Mouse (Mus musculus) thymus, postnatal 4 days (tissue): ENCODE data around the gene Pcdh8.

Experiments used
- DNase-seq: peaks from one replicate; pipeline ENCODE4 v3.0.0; 2021

Gene Pcdh8

GRCm38 (mm10) chr14:79771094-79771535 lies at the start of gene Pcdh8:
TSS of gene Pcdh8 (minus strand) at chr14:79771312.
- DNase-seq, result peak; percentile 68

DNA sequence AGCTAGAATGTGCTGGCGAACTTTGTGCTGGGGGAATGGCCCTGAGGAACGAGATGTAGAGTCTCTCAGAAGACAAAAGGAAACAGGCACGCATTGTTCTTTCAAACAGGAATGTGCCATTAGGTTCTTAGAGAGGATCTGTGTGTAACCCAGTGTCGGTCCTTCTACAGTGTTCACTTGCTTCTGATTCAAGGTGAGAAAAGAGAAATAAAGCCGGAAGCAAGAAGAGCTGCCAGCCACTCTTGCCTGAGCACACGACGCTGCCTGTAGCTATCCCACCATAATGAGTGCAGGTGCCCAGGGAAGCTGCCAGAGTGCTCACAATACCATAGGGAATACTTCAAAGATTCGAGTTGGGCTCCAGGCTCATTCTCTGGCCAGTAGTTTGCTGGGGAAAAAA lies 43.6 kb upstream of the Pcdh8 start:
- no peak for DNase-seq

DNA sequence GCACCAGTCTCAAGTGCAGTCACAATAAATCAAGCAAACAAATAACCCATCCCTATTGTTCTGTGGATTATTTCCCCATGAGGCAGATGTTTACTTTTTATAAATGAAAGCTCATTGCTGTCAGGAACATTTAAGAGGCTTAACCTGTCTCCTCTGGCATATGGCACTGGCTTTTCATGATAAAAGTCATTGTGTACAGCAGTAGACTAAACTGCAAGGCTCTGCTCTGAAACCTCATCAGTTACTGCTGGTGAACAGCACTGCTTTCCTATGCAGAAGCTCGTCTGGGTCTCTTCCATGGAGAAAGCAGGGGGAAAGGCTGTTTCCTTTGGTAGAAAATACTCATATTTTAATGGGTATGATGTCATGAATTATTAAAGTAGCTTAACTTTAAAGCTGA lies 43.0 kb upstream of the Pcdh8 start:
- DNase-seq, result no peak

GRCm38 (mm10) chr14:79793179-79793578 lies 22.1 kb upstream of the Pcdh8 start:
- no peak for DNase-seq

DNA sequence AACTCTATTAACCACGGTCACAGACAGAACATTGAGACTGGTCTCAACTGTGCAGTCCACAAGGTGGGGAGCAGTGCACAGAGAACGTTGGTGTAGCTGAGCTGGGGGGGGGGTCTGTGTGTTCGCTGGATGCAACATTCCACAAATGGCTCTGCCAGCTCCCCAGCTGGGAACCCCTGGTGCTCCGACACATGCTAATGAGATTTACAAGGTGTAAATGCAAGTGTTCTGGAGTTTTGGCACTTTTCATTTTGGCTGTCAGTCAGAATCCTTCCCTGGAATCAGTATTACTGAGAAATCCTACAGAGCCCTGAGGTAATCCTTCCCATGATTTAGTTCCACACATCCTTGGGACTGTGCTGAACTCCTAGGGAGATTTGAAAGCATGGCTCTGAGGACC lies 18.4 kb upstream of the Pcdh8 start:
- no peak for DNase-seq

- DNase-seq, result no peak
These were observed 17.6 kb upstream of the Pcdh8 start for GRCm38 (mm10) chr14:79788656-79789204.

DNA sequence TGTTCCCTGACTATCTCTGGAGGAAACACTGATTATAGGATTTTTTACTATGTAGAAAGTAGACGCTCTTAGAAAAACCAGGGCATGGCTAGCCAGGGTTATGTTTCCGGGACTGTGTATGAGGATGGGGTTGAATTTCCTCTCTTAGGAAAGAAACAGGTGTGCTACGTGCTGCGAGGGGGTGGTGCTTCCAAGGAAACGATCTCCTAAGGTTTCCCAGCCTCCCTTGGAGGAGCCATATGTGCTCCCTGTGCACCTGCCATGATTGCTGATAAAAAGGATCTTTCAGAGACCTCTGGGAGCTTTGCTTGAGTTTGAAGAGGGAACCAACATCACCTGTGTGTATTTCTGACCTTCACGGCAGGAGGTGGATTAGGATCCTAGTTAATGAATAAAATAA lies 16.8 kb upstream of the Pcdh8 start:
- no peak for DNase-seq

GRCm38 (mm10) chr14:79785400-79785799 lies 14.3 kb upstream of the Pcdh8 start:
- no peak for DNase-seq

DNA sequence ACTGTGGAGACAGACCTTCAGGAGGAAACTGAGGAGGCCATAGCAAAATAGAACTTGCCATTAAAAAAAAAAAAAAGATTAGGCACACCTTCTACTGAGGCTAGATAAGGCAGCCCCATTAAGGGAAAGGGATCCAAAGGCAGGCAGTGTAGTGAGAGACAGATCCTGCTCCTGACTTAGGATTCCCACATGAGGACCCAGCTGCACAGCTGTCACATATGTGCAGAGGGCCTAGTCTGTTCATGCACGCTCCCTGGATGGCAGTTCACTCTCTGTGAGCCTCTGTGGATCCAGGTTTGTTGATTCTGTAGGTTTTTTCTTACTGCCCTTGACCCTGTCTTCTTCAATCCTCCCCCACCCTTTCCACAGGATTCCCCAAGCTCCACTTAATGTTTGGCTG lies 9.8 kb upstream of the Pcdh8 start:
- DNase-seq, result no peak

GRCm38 (mm10) chr14:79780332-79780731 lies 9.2 kb upstream of the Pcdh8 start:
- no peak for DNase-seq

DNA sequence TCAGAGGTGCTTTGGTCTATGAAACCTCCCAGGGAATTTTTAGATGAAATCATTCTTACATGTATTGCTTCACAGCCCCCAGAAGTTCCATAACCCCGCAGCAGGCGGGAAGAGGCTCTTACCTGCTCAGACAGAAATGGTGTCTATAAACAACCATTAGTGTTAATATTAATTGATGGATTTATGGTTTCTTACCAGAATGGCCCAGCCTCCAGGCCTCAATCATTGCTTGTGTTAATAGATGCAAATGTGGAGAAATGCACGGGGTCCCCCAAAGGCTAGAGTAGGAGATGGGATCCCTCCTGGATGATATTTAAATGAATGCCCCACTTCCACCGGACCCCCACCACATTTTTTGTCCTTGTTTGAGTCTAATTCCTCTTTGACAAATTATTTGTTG lies 8.7 kb upstream of the Pcdh8 start:
- no peak for DNase-seq

DNA sequence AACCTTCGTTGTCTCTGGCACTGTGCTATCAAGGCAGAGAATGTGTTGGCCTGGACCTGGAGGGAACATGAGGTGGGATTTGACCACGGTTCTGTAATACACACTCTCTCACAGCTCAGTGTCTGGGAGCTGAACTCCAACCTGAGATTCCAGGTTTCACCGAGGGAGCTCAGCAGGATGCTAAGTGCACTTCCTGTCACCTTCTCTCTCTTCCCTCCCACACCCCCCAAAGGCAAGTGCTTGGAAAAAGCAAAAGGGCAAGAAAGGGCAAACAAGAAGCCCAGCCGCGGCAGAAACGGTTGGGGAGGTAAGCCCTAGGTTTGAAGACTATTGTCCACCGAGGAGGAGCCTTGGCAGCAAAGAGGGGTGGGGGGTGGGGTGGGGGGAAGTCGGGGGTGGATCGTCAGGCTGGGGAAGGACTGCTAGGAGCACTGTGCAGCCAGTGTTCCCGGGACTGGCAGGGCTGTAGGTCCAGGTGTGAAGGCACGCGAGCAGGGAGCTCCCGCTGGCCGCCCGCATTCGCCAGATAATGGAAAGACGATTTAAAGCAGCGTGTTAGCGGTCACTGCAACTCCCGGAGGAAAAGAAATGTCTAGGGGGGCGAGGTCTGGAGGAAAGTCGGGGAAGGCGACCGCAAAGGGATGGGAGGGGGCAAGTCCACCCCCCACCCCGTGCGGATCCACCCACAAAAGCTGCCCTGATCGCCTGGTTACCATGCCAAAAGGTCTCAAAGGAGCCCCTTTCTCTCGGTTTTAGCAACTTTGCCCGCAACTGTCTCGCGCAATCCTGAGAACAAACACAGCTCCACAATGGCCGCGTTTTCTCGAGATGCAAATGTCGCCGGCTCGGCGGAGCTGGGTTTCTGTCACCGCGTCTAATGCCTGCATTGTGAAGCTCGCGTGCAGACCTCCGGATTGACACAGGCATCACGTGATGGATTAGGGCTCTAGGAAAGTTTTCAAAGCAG lies 2.6 kb upstream of the Pcdh8 start:
- no peak for DNase-seq

DNA sequence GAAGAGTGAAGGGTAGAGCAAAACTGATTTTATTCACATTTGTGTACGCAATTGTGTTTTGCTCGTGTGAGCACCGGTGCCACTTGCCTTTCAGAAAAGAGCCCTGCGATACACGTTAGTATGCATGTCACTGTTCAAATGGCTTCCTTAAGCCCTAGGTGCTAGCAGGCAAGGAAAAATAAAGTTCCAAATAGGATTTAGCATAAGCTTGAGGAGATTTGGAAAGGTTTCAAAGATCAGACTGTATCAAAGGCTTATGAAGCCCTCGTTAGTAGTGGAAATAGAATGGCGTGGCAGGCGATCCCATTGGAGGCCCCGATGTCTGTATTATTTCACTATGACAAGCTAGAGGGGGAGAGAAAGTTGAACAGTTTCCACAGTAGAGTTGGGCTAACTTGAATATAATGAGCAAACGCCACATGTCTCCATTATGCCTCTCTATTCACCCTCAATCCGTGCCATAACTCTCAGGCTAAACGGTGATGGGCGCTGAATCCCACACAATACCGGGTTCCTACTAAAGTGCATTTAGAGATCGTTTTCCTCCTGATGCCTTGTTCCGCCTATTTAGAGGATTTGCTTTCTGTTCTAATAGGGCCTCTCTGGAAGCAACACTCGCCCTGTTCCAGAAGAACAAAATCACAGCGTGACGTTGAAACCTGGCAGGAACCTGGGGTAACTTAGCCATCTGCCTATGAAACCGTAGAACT lies 845 bp upstream of the Pcdh8 start:
- no peak for DNase-seq

DNA sequence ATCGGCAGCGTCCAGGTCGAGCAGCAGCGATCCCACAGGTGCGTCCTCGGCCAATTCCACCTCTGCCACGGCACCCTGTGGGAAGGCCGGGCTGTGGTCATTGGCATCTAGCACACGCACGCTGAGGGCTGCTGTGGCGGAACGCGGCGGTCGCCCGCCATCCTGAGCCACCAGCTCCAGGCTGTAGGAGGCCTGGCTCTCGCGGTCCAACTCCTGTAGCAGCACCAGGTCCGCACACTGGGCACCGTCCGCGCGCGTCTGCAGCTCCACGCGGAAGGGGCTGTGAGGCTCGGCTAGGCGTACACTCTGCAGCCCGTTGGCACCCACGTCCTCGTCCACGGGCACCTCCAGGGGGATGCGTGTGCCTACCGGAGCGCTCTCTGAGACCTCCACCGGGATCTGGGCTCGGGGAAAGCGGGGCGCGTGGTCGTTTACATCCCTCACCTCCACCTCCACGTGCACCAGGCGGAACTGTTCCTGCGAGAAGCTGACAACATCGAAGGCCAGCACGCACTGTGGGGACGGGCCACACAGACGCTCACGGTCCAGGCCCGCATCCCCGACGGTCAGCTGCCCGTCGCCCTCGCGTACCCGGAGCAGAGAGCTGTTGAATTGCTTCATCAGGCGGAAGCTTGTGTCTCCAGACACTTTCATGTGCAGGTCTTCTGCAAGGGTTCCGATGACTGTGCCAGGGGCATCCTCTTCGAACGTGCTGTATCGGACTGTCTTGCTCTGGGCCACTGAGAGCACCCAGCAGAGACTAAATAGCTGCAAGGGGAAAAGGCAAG lies 612 bp downstream of the Pcdh8 start:
- DNase-seq, result peak; percentile 12

DNA sequence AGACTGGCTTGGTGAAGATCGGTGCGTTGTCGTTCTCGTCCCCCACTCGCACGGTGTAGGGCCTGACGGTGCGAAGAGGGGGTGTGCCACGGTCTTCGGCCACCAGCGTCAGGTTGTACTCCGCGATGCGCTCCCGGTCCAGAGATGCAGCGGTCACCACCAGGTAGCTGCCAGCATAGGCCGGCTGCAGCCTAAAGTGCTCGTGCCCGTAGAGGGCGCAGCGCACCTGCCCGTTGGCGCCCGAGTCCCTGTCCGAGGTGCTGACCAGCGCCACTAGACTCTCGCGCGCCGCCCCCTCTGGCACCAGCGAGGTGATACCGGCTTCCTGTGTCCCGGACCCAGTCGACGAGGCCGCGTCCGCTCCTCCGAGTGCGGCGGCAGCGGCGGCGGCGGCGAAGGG lies 1.5 kb downstream of the Pcdh8 start:
- DNase-seq, result peak; percentile 72

DNA sequence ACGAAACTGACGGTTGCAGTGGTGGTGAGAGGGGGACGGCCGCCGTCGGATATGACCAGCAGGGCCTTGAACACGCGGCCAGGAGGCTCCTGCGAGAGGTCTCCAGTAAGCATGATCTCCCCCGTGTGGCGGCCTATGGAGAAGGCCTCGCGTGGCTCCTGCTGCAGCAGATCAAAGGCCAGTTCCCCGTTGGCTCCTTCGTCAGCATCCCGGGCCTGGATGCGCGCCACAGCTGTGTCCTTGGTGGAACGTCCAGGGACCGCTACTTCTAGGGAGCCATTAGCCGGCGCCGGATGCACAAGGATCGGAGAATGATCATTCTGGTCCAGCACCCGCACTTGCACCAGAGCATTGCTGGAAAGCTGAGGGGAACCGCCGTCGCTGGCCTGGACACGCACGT lies 2.1 kb downstream of the Pcdh8 start:
- DNase-seq, result peak; percentile 10

- no peak for DNase-seq
These were observed 2.9 kb downstream of the Pcdh8 start for GRCm38 (mm10) chr14:79768076-79768830.

DNA sequence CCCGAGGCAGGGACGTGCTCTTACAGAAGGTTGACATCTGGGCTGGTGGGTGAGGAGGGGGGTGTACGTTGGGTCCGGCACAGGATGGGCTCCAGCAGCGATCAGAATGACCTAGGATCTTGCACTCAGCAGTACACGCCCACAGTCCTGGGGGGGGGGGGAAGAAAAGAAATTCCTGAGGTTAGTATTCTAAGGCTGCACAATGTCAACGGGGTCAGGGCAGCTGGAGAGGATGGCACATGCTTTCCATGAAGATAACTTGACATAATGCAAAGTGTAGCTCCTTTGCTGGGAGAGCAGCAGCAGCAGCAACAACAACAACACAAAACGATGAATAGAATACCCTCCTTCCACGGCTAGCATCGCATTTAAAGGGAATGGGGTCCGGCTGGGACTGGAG lies 3.5 kb downstream of the Pcdh8 start:
- no peak for DNase-seq

DNA sequence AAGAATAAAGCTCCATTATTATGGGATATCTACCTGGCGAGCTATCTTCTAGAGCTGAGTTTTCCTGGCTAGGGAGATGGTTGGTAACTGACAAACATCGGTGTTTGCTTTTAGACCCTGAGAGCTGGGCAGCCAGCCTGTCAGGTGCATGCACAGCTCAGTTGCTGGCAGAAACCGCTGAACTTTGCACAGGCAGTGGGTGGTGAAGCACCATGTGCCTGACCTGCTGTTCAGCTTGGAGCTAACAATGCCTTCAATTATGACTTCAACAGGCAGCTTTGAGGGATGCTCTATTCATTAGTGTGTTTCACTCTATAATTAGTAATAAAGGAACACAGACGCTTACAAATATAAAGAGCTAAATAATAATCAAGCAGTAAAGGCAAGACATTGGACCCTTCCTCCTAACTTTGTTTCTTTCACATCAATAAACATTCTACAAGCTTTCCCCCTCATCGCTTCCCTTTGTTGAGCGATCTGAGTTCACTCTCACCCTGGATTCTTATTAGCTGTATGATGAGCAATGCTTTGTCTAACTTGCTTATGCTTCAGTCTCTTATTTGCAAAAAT lies 5.8 kb downstream of the Pcdh8 start:
- no peak for DNase-seq

DNA sequence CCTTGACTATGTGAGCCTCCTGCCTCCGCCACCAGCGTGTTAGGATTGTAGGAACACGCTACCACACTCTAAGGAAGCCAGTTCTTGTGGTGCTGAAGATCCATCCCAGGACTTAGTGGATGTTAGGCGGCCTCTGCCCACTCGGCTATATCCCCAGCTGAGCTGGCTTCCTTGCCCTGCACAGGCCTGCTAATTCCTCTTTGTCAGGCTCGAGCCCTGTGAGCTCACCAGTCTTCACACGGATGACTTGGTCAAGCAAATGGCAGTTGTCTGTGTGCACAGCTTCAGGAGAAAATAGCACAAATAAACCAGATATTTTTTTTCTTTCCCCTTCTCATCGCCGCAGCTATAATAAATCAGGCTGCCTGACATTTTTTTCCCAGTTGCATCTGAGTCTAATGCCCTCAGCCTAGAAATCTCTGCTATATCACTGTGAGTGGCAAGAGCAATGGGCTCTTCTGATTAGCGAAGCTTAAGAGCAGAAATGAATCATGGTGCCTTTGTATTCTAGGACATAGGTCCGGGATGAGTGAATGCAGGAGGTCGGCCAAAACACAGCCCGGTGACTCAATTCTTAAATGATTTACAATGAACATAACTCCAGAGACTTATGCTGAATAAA lies 16.4 kb downstream of the Pcdh8 start:
- DNase-seq, result no peak

- DNase-seq, result no peak
These were observed 17.0 kb downstream of the Pcdh8 start for GRCm38 (mm10) chr14:79754157-79754556.
